Mouse (Mus musculus) macrophage (primary cell): ENCODE measurements around the gene Ciita. TPM values are rescaled to one million over a fixed set of nuclear protein-coding genes. Genes with fewer than 3 reads are reported as not detected.

ENCODE experiments used
- H3K27ac ChIP-seq: fragments of 350-480 bp; formaldehyde crosslinking; 2 replicates; pipeline ENCODE4 v1.9.0; 2021
- H3K36me3 ChIP-seq: fragments of 350-480 bp; formaldehyde crosslinking; 2 replicates; pipeline ENCODE4 v1.9.0; 2021; ENCODE audit errors: inconsistent target
- H3K4me3 ChIP-seq: fragments of 350-480 bp; formaldehyde crosslinking; 2 replicates; pipeline ENCODE4 v1.9.0; 2021; ENCODE audit errors: inconsistent target
- H3K79me2 ChIP-seq: fragments of 350-480 bp; formaldehyde crosslinking; 2 replicates; pipeline ENCODE4 v1.9.0; 2021; ENCODE audit errors: inconsistent target
- WGBS: methylation state at CpG from one replicate; pipeline ENCODE4 v1.1.7; 2026; ENCODE audit warnings: inconsistent platforms; ENCODE audit not compliant: missing documents; 5-methylcytosine and 5-hydroxymethylcytosine counted together
- polyA plus RNA-seq: library from polyadenylated mRNA; stranded (reverse); fragments of 250-400 nt; gene quantifications from 3 replicates; pipeline ENCODE4 v1.2.4, GENCODE M21; 2018; ENCODE audit warnings: inconsistent platforms

The Ciita gene
- polyA plus RNA-seq, 1 experiment from 2014 or later, result 1.5 TPM

DNA sequence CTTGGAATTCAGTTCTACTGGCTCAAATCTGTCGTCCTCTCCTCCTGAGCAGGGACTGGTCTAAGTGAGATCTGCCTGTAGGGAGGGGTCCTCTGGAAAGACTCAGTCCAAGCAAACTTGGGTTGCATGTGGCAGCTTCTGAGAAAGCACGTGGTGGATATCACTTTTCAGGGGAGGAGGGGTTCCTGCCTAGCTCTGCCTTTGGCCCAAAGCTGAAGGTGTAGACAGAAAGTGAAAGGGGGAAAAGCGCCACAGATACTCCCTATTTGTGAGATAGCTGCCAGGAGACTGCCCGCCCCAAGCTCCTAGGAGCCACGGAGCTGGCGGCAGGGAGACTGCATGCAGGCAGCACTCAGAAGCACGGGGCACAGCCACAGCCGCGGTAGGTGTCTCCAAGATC is 9.6 kb downstream of the Ciita start:
- Histone ChIP-seq H3K36me3 (no peaks in the 10 kb centered on the region), H3K79me2 (no peaks in the 10 kb centered on the region), H3K4me3 (peak overlapping the region; percentile 7; the same call in 1 of the 2 replicates), H3K27ac (no peak overlapping the region; the same call in 1 of the 2 replicates)
- 11% methylated on average over 9 of the region's 9 CpGs for WGBS

DNA sequence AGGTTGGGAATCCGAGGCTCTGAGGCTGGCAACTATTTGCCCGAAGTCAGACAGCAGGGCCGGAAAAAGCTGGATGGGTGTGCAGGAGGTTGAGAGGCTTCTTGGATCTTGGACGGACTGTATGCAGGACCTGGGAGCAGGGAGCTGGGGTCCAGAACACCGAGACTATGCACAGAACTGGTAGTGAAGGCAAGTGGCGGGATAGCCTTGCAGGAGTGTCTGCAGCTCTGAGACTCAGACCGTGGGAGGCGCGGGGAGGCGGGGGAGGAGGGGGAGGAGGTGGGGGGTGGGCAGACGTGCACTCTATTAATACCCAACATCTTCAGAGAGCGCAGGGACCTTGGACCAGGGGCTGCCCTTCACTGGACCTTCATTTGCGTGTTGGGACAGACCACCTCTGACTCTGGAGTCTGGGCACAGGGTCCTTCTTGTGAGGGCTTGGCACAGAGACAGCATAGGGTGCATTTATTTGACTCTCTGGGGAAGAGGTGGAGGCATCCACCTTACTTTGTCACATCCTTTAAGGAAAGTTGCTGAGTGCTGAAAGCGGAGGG is 10.1 kb downstream of the Ciita start:
- Histone ChIP-seq H3K4me3 (peak overlapping the region; percentile 7; the same call in 1 of the 2 replicates), H3K27ac (no peak overlapping the region; the same call in 1 of the 2 replicates), H3K79me2 (no peaks in the 10 kb centered on the region), H3K36me3 (no peaks in the 10 kb centered on the region)
- WGBS, result 23% methylated on average over 14 of the region's 14 CpGs

DNA sequence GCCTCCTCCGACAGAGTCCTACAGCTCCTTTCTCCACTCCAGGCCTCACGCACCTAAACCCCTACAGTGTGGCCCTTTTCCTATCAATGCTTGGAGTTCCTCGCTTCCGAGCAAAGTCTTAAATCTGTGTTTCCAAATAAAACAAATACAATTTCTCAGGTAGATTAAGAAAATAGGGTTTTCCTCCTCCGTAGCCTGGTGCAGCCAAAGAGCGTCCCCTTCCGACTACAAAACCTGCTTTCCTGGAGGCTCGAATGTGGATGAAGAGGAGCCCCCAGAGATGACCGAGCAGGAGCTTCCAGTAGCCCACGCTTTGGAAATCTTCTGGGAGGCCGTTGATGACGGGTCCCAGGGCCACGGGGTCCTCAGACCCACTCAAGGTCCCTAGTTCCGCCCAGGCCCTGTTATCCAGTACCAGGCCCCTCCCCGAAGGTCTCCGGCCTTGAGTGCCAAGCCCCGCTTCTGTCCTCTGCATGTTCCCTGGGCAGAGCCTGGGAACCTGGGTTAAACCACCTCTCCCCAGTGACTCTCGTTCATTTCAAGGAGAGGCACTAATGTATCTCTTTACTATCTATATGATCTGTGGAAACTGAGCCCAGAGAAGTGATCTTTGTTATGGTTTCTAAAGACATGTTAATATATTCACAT is 10.8 kb downstream of the Ciita start:
- Histone ChIP-seq H3K27ac (no peak overlapping the region), H3K36me3 (no peaks in the 10 kb centered on the region), H3K4me3 (no peak overlapping the region), H3K79me2 (no peaks in the 10 kb centered on the region)
- 95% methylated on average over 17 of the region's 18 CpGs for WGBS

DNA sequence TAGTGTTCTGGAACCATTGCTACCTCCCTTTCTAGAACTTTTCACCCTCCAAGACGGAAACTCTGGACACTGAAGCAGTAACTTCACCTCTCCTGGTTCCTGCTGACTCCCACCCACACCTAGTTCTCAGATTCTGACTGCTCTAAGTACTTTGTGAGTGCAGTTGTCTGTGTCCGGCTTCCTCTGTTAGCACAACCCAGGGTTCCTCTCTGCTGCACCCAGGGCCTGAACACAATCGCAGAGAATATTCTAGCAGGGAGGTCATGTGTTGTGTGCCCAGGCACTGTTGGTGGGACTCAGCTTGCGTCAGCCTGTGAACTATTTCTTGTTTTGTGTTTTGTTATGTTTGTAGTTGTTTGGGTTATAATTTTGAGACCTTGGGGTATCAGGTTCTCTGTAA is 11.9 kb downstream of the Ciita start:
- Histone ChIP-seq H3K4me3 (no peak overlapping the region), H3K79me2 (no peaks in the 10 kb centered on the region), H3K27ac (no peak overlapping the region), H3K36me3 (no peaks in the 10 kb centered on the region)
- whole genome bisulfite sequencing, result 95% methylated on average over 3 of the region's 4 CpGs

DNA sequence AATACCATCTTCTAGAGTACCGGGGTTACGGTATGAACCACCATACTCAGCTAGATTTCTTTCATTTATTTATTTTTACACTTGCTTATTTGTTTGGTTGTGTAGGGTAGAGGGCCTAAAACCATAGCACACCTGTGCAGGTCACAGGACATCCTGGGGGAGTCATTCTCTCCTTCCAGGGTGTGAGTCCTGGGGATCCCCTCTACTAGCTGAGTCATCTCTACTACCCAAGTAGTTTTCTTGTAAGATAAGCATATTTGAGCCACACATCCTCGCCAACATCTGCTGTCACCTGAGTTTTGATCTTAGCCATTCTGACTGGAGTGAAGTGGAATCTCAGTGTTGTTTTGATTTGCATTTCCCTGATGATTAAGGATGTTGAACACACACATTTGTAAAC is 12.7 kb downstream of the Ciita start:
- WGBS, result 91% methylated on average over 3 of the region's 3 CpGs
- no peak overlapping the region for H3K27ac ChIP-seq

DNA sequence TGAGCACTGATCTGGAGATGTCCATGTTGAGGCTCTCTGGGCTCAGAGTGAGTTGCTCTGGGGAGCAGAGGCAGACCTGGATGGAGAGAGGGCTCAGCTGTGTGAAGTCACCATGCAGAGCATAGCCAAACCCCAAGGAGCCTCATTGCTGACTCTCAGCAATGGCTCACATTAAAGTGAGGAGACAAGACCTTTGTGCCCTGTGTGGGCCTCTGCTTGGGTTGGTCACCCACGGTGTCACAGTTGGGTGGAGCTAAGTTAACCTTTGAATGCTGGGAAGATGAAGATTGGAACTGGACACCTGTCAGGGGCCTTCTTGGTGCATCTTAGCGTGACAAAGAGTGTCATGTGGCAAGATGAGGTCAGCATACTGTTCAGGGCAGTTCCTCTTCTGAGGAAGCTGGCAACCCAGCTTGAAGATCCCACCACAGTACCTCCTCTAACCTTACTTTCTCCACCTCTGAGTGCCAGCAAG is 16.0 kb downstream of the Ciita start:
- WGBS, result 51% methylated on average over 2 of the region's 2 CpGs
- no peaks in the 10 kb centered on the region for H3K79me2 ChIP-seq
- H3K4me3 ChIP-seq, result no peak overlapping the region
- H3K36me3 ChIP-seq, result no peaks in the 10 kb centered on the region
- peak overlapping the region; percentile 29 for H3K27ac ChIP-seq

More for the DNA sequence above, 12.7 kb downstream of the Ciita start:
- H3K79me2 ChIP-seq, result no peaks in the 10 kb centered on the region
- H3K36me3 ChIP-seq, result no peaks in the 10 kb centered on the region
- H3K4me3 ChIP-seq, result no peak overlapping the region

DNA sequence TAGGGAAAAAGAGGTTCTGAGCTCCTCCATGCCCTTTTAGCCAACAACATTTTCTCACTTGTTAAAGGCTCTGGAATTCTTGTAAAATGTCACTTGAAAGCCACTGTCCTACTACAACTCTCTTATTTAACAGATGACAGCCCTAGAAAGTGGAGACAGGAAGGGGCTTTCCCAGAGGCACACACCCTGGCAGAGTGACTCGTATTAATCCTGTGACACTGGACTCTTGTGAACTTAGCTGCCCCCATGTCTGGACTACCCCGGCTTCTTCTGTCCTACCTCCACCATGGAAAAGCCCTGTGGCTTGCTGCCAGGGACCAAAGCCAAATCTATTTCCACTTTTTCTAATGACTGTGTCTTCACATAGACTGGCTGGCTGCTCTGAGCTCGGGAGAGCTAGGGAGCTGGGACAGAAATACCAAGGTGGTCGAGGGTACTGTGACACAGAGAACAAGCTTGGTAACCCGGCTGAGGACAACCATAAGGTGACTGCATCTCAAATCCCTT is 18.3 kb downstream of the Ciita start:
- 71% methylated on average over 5 of the region's 5 CpGs for WGBS
- H3K79me2 ChIP-seq, result no peaks in the 10 kb centered on the region
- H3K27ac ChIP-seq, result no peak overlapping the region
- H3K4me3 ChIP-seq, result no peak overlapping the region
- no peaks in the 10 kb centered on the region for H3K36me3 ChIP-seq

DNA sequence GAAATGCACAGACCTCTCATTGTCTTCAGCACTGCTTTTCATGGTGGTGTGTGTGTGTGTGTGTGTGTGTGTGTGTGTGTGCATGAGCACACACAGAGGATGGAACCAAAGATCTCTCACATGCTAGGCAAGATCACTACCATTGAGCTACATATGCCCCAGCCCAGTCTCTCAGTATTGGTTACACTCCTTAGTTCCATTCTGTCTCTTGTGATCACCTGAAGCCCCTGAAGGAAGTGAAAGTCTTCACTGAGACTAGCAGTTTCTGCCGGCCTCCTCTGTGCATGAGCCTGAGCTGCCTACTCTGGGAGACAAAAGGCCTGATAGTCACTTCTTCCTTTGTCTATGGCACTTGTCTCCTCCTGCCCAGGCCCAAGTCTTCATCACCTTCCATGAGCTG is 19.3 kb downstream of the Ciita start:
- H3K36me3 ChIP-seq, result no peaks in the 10 kb centered on the region
- no peak overlapping the region for H3K27ac ChIP-seq
- 50% methylated on average over 1 of the region's 1 CpGs for WGBS
- H3K4me3 ChIP-seq, result no peak overlapping the region
- no peaks in the 10 kb centered on the region for H3K79me2 ChIP-seq

DNA sequence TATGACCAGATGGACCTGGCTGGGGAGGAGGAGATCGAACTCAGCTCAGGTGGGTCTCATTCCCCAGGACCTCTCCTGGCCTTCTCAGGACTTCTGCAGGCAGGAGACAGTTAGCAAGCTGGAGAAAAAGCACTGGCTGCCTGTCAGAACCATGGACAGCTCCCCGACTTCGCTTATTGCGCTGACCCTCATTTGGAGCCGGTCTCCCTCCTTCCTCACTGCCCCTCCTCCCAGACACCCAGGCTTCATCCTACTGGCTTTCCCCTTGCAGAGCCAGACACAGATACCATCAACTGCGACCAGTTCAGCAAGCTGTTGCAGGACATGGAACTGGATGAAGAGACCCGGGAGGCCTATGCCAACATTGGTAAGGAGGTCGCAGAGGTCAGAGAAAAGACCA is 22.0 kb downstream of the Ciita start:
- 19% methylated on average over 8 of the region's 8 CpGs for WGBS
- Histone ChIP-seq H3K79me2 (no peaks in the 10 kb centered on the region), H3K36me3 (no peaks in the 10 kb centered on the region), H3K27ac (no peak overlapping the region), H3K4me3 (no peak overlapping the region)

DNA sequence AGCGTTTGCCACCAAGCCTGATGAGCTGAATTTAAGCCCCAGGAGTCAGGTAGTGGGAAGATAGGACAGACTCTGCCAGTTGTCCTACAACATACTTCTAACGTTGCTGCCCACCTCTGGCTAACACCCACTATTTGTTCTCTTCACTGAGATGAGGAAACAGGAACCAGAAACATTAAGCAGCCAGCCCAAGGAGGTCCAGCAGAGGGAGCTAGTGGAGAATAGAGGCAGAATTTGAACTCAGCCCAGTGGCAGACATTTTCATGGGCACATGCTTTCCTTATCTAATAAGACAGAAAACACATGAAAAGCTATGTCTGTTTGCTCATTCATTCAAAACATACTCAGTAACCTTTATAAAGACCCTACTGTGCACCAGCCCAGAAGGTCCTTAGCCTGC is 23.2 kb downstream of the Ciita start:
- WGBS, result 78% methylated on average over 2 of the region's 2 CpGs
- Histone ChIP-seq H3K36me3 (no peaks in the 10 kb centered on the region), H3K79me2 (no peaks in the 10 kb centered on the region), H3K4me3 (no peak overlapping the region), H3K27ac (no peak overlapping the region)

DNA sequence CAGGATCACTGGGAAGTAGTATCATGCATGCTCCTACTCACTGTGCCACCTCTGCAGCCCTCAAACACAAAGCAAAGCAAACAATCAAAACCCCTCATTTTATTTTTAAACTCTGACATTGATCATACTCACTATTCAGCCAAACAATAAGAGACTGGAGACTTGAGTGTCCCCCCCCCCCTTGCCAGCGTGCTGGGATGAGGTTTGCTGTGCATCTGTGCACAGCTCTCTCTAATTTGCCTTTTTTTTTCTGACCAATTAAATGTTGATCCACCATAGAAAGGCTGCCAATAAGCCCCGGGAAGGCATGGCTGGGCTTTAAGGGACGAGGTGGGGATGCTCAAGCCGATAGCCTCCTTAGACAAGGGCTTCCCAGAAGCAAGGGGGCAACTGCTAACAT is 27.6 kb downstream of the Ciita start:
- Histone ChIP-seq H3K4me3 (no peak overlapping the region), H3K27ac (no peak overlapping the region), H3K36me3 (no peaks in the 10 kb centered on the region), H3K79me2 (no peaks in the 10 kb centered on the region)
- WGBS, result 79% methylated on average over 4 of the region's 4 CpGs

DNA sequence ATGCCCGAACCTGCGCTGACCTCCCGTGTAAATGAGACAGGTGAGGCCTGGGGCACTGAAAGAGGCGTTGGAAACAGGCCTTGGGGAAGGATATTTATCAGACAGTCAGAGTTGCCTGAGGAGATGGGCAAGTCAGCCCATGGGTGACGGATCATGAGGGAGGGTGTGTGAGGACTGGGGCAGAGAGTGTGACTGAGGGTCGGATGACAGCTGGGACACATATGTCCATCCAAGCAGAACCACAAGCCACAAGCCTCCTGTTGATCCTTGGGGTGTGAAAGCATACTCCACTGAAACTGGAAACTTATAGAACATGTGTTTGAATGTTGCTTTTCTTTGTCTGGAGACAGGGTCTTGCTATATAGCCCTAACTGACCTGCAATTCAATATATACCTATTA is 28.8 kb downstream of the Ciita start:
- 81% methylated on average over 6 of the region's 6 CpGs for WGBS
- Histone ChIP-seq H3K4me3 (no peak overlapping the region), H3K36me3 (no peaks in the 10 kb centered on the region), H3K79me2 (no peaks in the 10 kb centered on the region), H3K27ac (no peak overlapping the region)

DNA sequence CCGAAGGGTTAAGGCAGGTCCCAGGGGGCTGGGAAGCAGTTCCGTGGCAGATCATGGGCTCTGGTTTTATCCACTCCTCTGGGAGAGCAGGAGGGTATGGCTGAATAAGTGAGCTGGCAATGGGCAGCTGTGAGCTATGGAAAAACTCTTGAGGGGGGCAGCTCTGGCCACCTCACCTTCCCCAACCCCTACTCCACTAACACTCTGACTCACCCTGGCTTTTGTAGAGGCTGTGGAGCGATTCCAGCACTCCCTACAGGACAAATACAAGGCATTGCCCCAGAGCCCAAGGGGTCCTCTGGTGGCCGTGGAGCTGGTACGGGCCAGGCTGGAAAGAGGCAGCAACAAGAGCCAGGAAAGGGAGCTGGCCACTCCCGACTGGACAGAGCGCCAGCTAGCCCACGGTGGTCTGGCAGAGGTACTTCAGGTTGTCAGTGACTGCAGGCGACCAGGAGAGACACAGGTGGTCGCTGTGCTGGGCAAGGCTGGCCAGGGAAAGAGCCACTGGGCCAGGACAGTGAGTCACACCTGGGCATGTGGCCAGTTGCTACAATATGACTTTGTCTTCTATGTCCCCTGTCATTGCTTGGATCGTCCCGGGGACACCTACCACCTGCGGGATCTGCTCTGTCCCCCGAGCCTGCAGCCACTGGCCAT is 30.7 kb downstream of the Ciita start:
- H3K79me2 ChIP-seq, result no peaks in the 10 kb centered on the region
- H3K36me3 ChIP-seq, result no peaks in the 10 kb centered on the region
- no peak overlapping the region for H3K27ac ChIP-seq
- no peak overlapping the region for H3K4me3 ChIP-seq
- 76% methylated on average over 14 of the region's 14 CpGs for WGBS

DNA sequence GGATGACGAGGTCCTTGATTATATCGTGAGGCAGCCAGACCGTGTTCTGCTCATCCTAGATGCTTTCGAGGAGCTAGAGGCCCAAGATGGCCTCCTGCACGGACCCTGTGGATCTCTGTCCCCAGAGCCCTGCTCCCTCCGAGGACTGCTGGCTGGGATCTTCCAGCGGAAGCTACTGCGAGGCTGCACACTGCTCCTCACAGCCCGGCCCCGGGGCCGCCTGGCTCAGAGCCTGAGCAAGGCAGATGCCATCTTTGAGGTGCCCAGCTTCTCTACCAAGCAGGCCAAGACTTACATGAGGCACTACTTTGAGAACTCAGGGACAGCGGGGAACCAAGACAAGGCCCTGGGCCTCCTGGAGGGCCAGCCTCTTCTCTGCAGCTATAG is 31.3 kb downstream of the Ciita start:
- H3K27ac ChIP-seq, result no peak overlapping the region
- no peak overlapping the region for H3K4me3 ChIP-seq
- no peaks in the 10 kb centered on the region for H3K36me3 ChIP-seq
- WGBS, result 91% methylated on average over 12 of the region's 12 CpGs
- no peaks in the 10 kb centered on the region for H3K79me2 ChIP-seq

DNA sequence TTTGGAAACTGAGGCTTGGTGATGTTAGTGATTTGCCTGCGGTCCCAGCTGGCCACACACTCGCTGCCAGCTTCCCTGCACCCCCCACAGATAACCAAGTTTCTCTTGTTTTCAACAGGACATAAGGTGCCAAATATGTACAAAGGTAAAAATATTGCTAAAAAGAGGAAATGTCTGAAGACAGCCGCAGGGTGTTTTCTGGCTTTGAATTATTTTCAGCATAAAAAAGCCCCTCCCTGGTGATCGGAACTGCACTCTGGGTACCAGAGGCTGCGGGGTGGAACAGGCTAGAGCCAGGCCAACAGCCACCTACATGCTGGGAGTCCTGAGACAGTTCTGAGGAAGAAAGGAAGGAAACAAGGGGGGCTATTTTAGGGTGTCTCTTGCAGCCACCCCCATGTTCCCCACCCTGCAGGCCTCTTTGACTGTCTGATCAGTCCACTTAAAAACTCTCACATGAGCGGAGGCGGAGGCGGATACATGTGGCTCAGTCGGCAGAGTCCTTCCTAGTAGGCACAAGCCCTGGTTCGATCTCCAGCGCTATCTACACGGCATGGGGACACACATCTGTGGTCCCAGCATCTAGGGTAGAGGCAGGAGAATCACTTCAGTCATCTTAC is 36.2 kb downstream of the Ciita start:
- Histone ChIP-seq H3K36me3 (no peaks in the 10 kb centered on the region), H3K79me2 (no peaks in the 10 kb centered on the region), H3K4me3 (no peak overlapping the region), H3K27ac (no peak overlapping the region)
- 64% methylated on average over 12 of the region's 12 CpGs for WGBS
